Mouse (Mus musculus) induced T-regulatory cell, adult 2 months (primary cell): ENCODE data around the gene Fsd2.

Source experiments
- DNase-seq: peaks from one replicate; pipeline ENCODE4 v3.0.0-alpha.2; 2012; ENCODE audit warnings: low read depth

Gene Fsd2

GRCm38 (mm10) chr7:81541924-81542524, 24.7 kb downstream of the Fsd2 start:
- DNase-seq, result no peak

DNA sequence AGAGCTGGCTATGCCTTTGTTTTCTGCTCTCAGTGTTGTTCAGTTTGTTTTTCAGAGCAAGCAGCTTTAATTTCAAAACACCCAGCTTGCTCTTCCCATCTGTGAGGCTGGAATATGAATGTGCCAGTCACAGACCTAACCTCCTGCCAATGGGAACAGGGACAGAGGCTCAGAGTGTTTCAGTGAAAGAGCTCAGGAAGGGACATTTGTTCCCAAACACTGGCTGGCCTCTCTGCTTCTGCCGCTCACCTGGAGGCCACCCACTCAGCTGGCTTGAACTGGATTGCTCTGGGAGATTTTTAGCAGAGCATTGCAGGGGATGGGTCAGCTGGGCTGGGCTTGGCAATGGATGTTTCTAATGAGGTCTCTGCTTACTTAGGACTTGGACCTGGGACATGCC, 25.7 kb downstream of the Fsd2 start:
- no peak for DNase-seq

DNA sequence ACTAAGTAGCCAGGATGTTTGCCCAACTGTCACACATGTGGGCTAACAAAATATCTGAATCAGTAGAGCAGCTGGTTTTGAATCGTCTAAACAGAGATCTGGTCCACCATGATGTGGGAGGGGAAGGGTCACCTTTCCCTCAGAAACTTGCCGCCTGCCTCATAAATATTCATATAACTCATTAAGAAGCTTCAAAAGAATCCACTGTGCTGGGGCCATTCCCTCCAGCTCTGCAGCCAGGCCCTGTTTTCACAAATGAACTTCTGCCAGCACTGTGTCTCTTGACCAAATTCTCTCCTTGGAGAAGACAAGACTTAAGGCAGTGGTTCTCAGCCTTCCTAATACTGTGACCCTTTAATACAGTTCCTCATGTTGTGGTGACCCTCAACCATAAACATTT, 27.2 kb downstream of the Fsd2 start:
- DNase-seq, result no peak

- DNase-seq, result peak; percentile 57
Observed at GRCm38 (mm10) chr7:81538070-81538675, 28.6 kb downstream of the Fsd2 start.

GRCm38 (mm10) chr7:81536478-81536877, 30.3 kb downstream of the Fsd2 start:
- no peak for DNase-seq

DNA sequence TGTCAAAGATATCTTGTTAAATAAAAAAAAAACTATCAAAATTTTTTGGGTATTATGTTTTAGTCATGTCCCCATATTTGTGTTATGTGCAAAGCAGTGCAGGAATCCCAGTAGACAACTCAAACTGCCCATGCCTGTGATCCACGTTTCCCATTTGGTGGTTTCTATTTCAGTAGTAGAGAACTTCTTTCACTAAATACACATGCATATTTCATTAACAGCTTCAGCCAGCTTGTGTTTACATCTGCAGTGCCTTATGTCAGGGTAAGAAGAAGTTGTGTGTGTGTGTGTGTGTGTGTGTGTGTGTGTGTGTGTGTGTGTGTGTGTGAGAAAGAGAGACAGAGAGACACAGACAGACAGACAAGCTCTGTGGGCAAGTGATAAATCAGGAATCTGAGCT, 35.3 kb downstream of the Fsd2 start:
- DNase-seq, result no peak

GRCm38 (mm10) chr7:81528918-81529317, 37.8 kb downstream of the Fsd2 start:
- no peak for DNase-seq

GRCm38 (mm10) chr7:81523663-81524017, 43.1 kb downstream of the Fsd2 start:
- no peak for DNase-seq

- peak; percentile 98 for DNase-seq
Observed at GRCm38 (mm10) chr7:81523008-81523662, 43.6 kb downstream of the Fsd2 start.

GRCm38 (mm10) chr7:81516154-81517030, 50.4 kb downstream of the Fsd2 start:
- DNase-seq, result no peak

- no peak for DNase-seq
Observed at GRCm38 (mm10) chr7:81514906-81515590, 51.7 kb downstream of the Fsd2 start.

DNA sequence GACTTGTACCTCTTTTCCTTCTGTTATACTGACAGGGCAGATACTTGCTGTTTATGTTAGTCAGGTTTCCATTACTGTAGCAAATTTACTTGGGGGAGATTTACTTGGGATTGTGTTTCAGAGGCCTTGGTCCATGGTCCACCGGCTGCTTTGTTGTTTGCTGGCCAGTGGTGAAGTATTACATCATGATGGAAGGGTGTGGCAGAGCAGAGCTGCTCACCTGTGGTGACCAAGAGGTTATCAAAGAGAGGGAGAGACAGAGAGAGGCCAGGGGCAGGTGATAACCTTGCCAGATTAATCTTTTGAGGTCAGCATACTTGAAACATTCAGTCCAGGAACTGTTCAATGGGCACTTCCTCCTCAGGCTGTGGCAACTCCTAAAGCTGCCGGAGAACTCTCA, 65.7 kb downstream of the Fsd2 start:
- DNase-seq, result no peak

GRCm38 (mm10) chr7:81498181-81498580, 68.6 kb downstream of the Fsd2 start, which contains the start of gene BC048679:
Gene BC048679, minus strand, starts transcription at chr7:81498281.
- DNase-seq, result no peak

- DNase-seq, result no peak
Observed at GRCm38 (mm10) chr7:81497171-81497570, 69.6 kb downstream of the Fsd2 start.

GRCm38 (mm10) chr7:81493331-81494021, 73.3 kb downstream of the Fsd2 start, which contains the start of gene Ap3b2:
Gene Ap3b2, minus strand, starts transcription at chr7:81493925.
- DNase-seq, result peak; percentile 43

DNA sequence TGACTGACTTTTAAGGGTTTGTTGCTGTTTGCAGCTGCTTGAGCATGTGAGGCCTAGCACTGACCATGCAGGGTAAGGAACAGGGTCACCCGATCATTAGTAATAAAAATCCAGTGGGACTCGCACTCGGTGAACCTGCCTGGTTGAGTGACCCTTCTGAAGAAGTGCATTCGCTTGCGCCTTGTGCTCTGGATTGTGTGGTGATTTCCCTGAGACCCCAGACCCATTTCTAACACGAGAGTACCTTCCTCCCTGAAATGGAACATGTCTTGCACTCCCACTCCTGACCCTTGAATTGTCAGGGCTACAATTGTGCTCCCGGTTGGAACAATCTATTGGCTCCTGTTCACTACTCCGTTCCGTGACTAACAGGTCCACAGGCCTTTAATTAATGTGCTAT, 74.1 kb downstream of the Fsd2 start:
- DNase-seq, result no peak

DNA sequence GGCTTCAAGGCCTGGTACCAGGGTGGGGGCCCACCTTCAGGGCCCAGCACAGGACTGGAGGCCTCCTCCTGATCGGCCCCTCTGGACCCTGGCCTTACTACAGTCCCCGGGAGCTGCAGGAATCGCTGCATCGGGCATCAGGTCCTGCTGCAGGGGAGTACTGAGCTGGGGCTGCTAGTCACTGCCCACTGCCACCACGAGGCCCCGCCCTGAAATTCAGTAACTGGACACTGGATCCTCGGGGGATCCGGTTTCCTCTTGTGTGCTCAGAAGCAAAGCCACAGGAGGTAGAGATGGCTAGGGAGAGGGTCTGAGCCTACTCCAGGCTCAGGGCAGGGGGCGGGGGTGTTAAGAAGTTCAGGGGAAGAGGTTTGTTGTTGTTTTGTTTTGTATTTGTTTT, 77.1 kb downstream of the Fsd2 start:
- no peak for DNase-seq
